Mouse (Mus musculus): Measurements from ENCODE around the gene Psmd1. TPM values are rescaled to one million over a fixed set of nuclear protein-coding genes. Genes with fewer than 3 reads are reported as not detected.

The Psmd1 gene
- polyA plus RNA-seq, 1 experiment = 36.4 TPM

GRCm38 (mm10) chr1:86154824-86155164, 90.6 kb downstream of the Psmd1 start:
- Histone ChIP-seq H3K4me1 (ENCODE audit: control insufficient read depth, insufficient read depth, low read length) (peaks cover 3% of the 10 kb centered on the region), H3K4me3 (replicated peaks; ENCODE audit: control insufficient read depth, low read depth, low read length) (peak overlapping the region; percentile 83), H3K27ac (ENCODE audit: control insufficient read depth, insufficient read depth, low read depth, low read length, poor library complexity) (peak overlapping the region; percentile 14; the same call in 1 of the 2 replicates)
- TF ChIP-seq POLR2A (IDR thresholded peaks at IDR 0.05; ENCODE audit: borderline replicate concordance, control insufficient read depth, low read depth, low read length) (no peak), CTCF (IDR thresholded peaks at IDR 0.05; ENCODE audit: control insufficient read depth, insufficient read depth, low read length) (no peak)
- WGBS = 1% methylated on average over 18 of the region's 18 CpGs

- no peak overlapping the region for H3K4me3 ChIP-seq (replicated peaks; ENCODE audit: control insufficient read depth, low read depth, low read length)
- H3K27ac ChIP-seq (ENCODE audit: control insufficient read depth, insufficient read depth, low read depth, low read length, poor library complexity) = no peak overlapping the region
- peaks cover 4% of the 10 kb centered on the region for H3K4me1 ChIP-seq (ENCODE audit: control insufficient read depth, insufficient read depth, low read length)
- 84% methylated on average over 3 of the region's 3 CpGs for WGBS
- TF ChIP-seq CTCF (IDR thresholded peaks at IDR 0.05; ENCODE audit: control insufficient read depth, insufficient read depth, low read length) (no peak), POLR2A (IDR thresholded peaks at IDR 0.05; ENCODE audit: borderline replicate concordance, control insufficient read depth, low read depth, low read length) (no peak)
Measured at GRCm38 (mm10) chr1:86156075-86156474, 91.9 kb downstream of the Psmd1 start.

GRCm38 (mm10) chr1:86156595-86156994, 92.4 kb downstream of the Psmd1 start:
- 89% methylated on average over 6 of the region's 6 CpGs for WGBS
- TF ChIP-seq POLR2A (IDR thresholded peaks at IDR 0.05; ENCODE audit: borderline replicate concordance, control insufficient read depth, low read depth, low read length) (no peak), CTCF (IDR thresholded peaks at IDR 0.05; ENCODE audit: control insufficient read depth, insufficient read depth, low read length) (no peak)
- Histone ChIP-seq H3K4me1 (ENCODE audit: control insufficient read depth, insufficient read depth, low read length) (peaks cover 4% of the 10 kb centered on the region), H3K27ac (ENCODE audit: control insufficient read depth, insufficient read depth, low read depth, low read length, poor library complexity) (no peak overlapping the region), H3K4me3 (replicated peaks; ENCODE audit: control insufficient read depth, low read depth, low read length) (no peak overlapping the region)

GRCm38 (mm10) chr1:86160059-86160458, 95.9 kb downstream of the Psmd1 start:
- Histone ChIP-seq H3K4me1 (ENCODE audit: control insufficient read depth, insufficient read depth, low read length) (peaks cover 4% of the 10 kb centered on the region; the same call in 1 of the 2 replicates), H3K27ac (ENCODE audit: control insufficient read depth, insufficient read depth, low read depth, low read length, poor library complexity) (peak overlapping the region; percentile 60; the same call in 1 of the 2 replicates), H3K4me3 (replicated peaks; ENCODE audit: control insufficient read depth, low read depth, low read length) (no peak overlapping the region)
- TF ChIP-seq CTCF (IDR thresholded peaks at IDR 0.05; ENCODE audit: control insufficient read depth, insufficient read depth, low read length) (no peak), POLR2A (IDR thresholded peaks at IDR 0.05; ENCODE audit: borderline replicate concordance, control insufficient read depth, low read depth, low read length) (no peak)
- WGBS = 69% methylated on average over 6 of the region's 6 CpGs

GRCm38 (mm10) chr1:86160479-86160878, 96.3 kb downstream of the Psmd1 start:
- Histone ChIP-seq H3K4me1 (ENCODE audit: control insufficient read depth, insufficient read depth, low read length) (peaks cover 3% of the 10 kb centered on the region; the same call in 1 of the 2 replicates), H3K27ac (ENCODE audit: control insufficient read depth, insufficient read depth, low read depth, low read length, poor library complexity) (peak overlapping the region; percentile 74), H3K4me3 (replicated peaks; ENCODE audit: control insufficient read depth, low read depth, low read length) (no peak overlapping the region)
- WGBS = 71% methylated on average over 5 of the region's 5 CpGs
- TF ChIP-seq CTCF (IDR thresholded peaks at IDR 0.05; ENCODE audit: control insufficient read depth, insufficient read depth, low read length) (no peak), POLR2A (IDR thresholded peaks at IDR 0.05; ENCODE audit: borderline replicate concordance, control insufficient read depth, low read depth, low read length) (no peak)

- no peak for TF ChIP-seq POLR2A (IDR thresholded peaks at IDR 0.05; ENCODE audit: borderline replicate concordance, control insufficient read depth, low read depth, low read length)
- TF ChIP-seq CTCF (IDR thresholded peaks at IDR 0.05; ENCODE audit: control insufficient read depth, insufficient read depth, low read length) = no peak
- H3K4me3 ChIP-seq (replicated peaks; ENCODE audit: control insufficient read depth, low read depth, low read length) = no peak overlapping the region
- peaks cover 3% of the 10 kb centered on the region; the same call in 1 of the 2 replicates for H3K4me1 ChIP-seq (ENCODE audit: control insufficient read depth, insufficient read depth, low read length)
- 57% methylated on average over 5 of the region's 5 CpGs for WGBS
- H3K27ac ChIP-seq (ENCODE audit: control insufficient read depth, insufficient read depth, low read depth, low read length, poor library complexity) = peak overlapping the region; percentile 74
Measured at GRCm38 (mm10) chr1:86161061-86161460, 96.9 kb downstream of the Psmd1 start.

- H3K4me3 ChIP-seq (replicated peaks; ENCODE audit: control insufficient read depth, low read depth, low read length) = no peak overlapping the region
- WGBS = 84% methylated on average over 5 of the region's 5 CpGs
- no peak for TF ChIP-seq POLR2A (IDR thresholded peaks at IDR 0.05; ENCODE audit: borderline replicate concordance, control insufficient read depth, low read depth, low read length)
- no peak for TF ChIP-seq CTCF (IDR thresholded peaks at IDR 0.05; ENCODE audit: control insufficient read depth, insufficient read depth, low read length)
- no peaks in the 10 kb centered on the region for H3K4me1 ChIP-seq (ENCODE audit: control insufficient read depth, insufficient read depth, low read length)
- H3K27ac ChIP-seq (ENCODE audit: control insufficient read depth, insufficient read depth, low read depth, low read length, poor library complexity) = no peak overlapping the region
Measured at GRCm38 (mm10) chr1:86174602-86175001, 110.4 kb downstream of the Psmd1 start.

GRCm38 (mm10) chr1:86176066-86176465, 111.9 kb downstream of the Psmd1 start:
- 88% methylated on average over 2 of the region's 2 CpGs for WGBS
- no peaks in the 10 kb centered on the region for H3K4me1 ChIP-seq (ENCODE audit: control insufficient read depth, insufficient read depth, low read length)
- no peak overlapping the region for H3K4me3 ChIP-seq (replicated peaks; ENCODE audit: control insufficient read depth, low read depth, low read length)
- TF ChIP-seq CTCF (IDR thresholded peaks at IDR 0.05; ENCODE audit: control insufficient read depth, insufficient read depth, low read length) (no peak), POLR2A (IDR thresholded peaks at IDR 0.05; ENCODE audit: borderline replicate concordance, control insufficient read depth, low read depth, low read length) (no peak)
- no peak overlapping the region for H3K27ac ChIP-seq (ENCODE audit: control insufficient read depth, insufficient read depth, low read depth, low read length, poor library complexity)

Data from bone marrow, adult 2 months (tissue).